Mouse (Mus musculus) ES-Bruce4 (cell line): ENCODE measurements around the gene Trio. TPM values are rescaled to one million over a fixed set of nuclear protein-coding genes. Genes with fewer than 3 reads are reported as not detected.

Experiments used
- H3K27ac ChIP-seq: 2 replicates; pipeline ENCODE4 v1.5.1; 2012; ENCODE audit warnings: low read length, inconsistent platforms; ENCODE audit not compliant: insufficient read depth
- H3K27me3 ChIP-seq: 2 replicates; pipeline ENCODE4 v1.6.1; 2012; ENCODE audit warnings: mild to moderate bottlenecking, low read length, inconsistent platforms; ENCODE audit not compliant: control insufficient read depth, poor library complexity, insufficient read depth, severe bottlenecking
- H3K36me3 ChIP-seq: 2 replicates; pipeline ENCODE4 v1.6.1; 2012; ENCODE audit warnings: inconsistent platforms, mild to moderate bottlenecking, low read length, moderate library complexity; ENCODE audit not compliant: control insufficient read depth, poor library complexity, insufficient read depth, severe bottlenecking
- H3K4me1 ChIP-seq: one replicate; pipeline ENCODE4 v1.8.1; 2011; ENCODE audit warnings: low read length; ENCODE audit not compliant: control insufficient read depth, insufficient read depth
- H3K4me3 ChIP-seq: 2 replicates; pipeline ENCODE4 v1.5.1; 2011; ENCODE audit warnings: low read depth, mild to moderate bottlenecking, low read length
- H3K9ac ChIP-seq: 2 replicates; pipeline ENCODE4 v1.6.1; 2012; ENCODE audit warnings: low read depth, mild to moderate bottlenecking, inconsistent platforms; ENCODE audit not compliant: poor library complexity, severe bottlenecking
- H3K9me3 ChIP-seq: replicated peaks from 2 replicates; pipeline ENCODE4 v1.6.1; 2012; ENCODE audit warnings: mild to moderate bottlenecking, low read length, inconsistent platforms; ENCODE audit not compliant: control insufficient read depth, poor library complexity, insufficient read depth, severe bottlenecking
- CTCF ChIP-seq: IDR thresholded peaks from one replicate; pipeline ENCODE4 v1.8.1; 2011; ENCODE audit warnings: low read depth, low read length
- EP300 ChIP-seq: IDR thresholded peaks from 2 replicates; pipeline ENCODE4 v1.6.1; 2011; ENCODE audit warnings: low read depth, low read length; ENCODE audit not compliant: insufficient read depth
- POLR2A ChIP-seq: IDR thresholded peaks from one replicate; pipeline ENCODE4 v1.8.1; 2011; ENCODE audit warnings: low read length; ENCODE audit not compliant: insufficient read depth
- polyA plus RNA-seq: library from polyadenylated mRNA; stranded (reverse); fragments of >200 nt; gene quantifications from 2 replicates; pipeline ENCODE4 v1.2.4, GENCODE M21; 2011; ENCODE audit warnings: low read depth; ENCODE audit not compliant: missing spikeins, insufficient read depth, insufficient read length

The Trio gene
- polyA plus RNA-seq, 1 experiment = 62.2 TPM

GRCm38 (mm10) chr15:27976366-27976765 is 49.3 kb downstream of the Trio start:
- Histone ChIP-seq H3K9ac (no peak overlapping the region), H3K4me1 (no peaks in the 10 kb centered on the region), H3K36me3 (no peaks in the 10 kb centered on the region), H3K27ac (no peak overlapping the region), H3K4me3 (no peak overlapping the region), H3K9me3 (no peaks in the 10 kb centered on the region), H3K27me3 (no peaks in the 10 kb centered on the region)
- TF ChIP-seq POLR2A (no peak), EP300 (no peak), CTCF (no peak)

- no peaks in the 10 kb centered on the region for H3K9me3 ChIP-seq
- no peak for TF ChIP-seq POLR2A
- TF ChIP-seq EP300 = no peak
- no peak for TF ChIP-seq CTCF
- H3K4me3 ChIP-seq = no peak overlapping the region
- no peaks in the 10 kb centered on the region for H3K27me3 ChIP-seq
- H3K4me1 ChIP-seq = no peaks in the 10 kb centered on the region
- no peak overlapping the region for H3K27ac ChIP-seq
- H3K9ac ChIP-seq = no peak overlapping the region
- no peaks in the 10 kb centered on the region for H3K36me3 ChIP-seq
Observed at GRCm38 (mm10) chr15:27974637-27975036, 51.0 kb downstream of the Trio start.

GRCm38 (mm10) chr15:27968183-27968582 is 57.5 kb downstream of the Trio start:
- Histone ChIP-seq H3K4me3 (no peak overlapping the region), H3K4me1 (no peaks in the 10 kb centered on the region), H3K9me3 (no peaks in the 10 kb centered on the region), H3K36me3 (no peaks in the 10 kb centered on the region), H3K9ac (no peak overlapping the region), H3K27ac (no peak overlapping the region), H3K27me3 (no peaks in the 10 kb centered on the region)
- TF ChIP-seq EP300 = no peak
- peak; percentile 31 for TF ChIP-seq POLR2A
- no peak for TF ChIP-seq CTCF

GRCm38 (mm10) chr15:27967128-27967876 is 58.3 kb downstream of the Trio start:
- H3K36me3 ChIP-seq = no peaks in the 10 kb centered on the region
- H3K4me3 ChIP-seq = peak overlapping the region; percentile 69
- no peaks in the 10 kb centered on the region for H3K4me1 ChIP-seq
- H3K9me3 ChIP-seq = no peaks in the 10 kb centered on the region
- TF ChIP-seq EP300 = no peak
- TF ChIP-seq CTCF = no peak
- TF ChIP-seq POLR2A = no peak
- no peaks in the 10 kb centered on the region for H3K27me3 ChIP-seq
- H3K27ac ChIP-seq = no peak overlapping the region; the same call in 1 of the 2 replicates
- peak overlapping the region; percentile 26; the same call in 1 of the 2 replicates for H3K9ac ChIP-seq

- H3K4me1 ChIP-seq = no peaks in the 10 kb centered on the region
- no peak for TF ChIP-seq EP300
- no peak for TF ChIP-seq CTCF
- no peak for TF ChIP-seq POLR2A
- H3K9ac ChIP-seq = no peak overlapping the region
- no peak overlapping the region for H3K4me3 ChIP-seq
- no peaks in the 10 kb centered on the region for H3K36me3 ChIP-seq
- no peak overlapping the region for H3K27ac ChIP-seq
- no peaks in the 10 kb centered on the region for H3K9me3 ChIP-seq
- no peaks in the 10 kb centered on the region for H3K27me3 ChIP-seq
Observed at GRCm38 (mm10) chr15:27964877-27965276, 60.8 kb downstream of the Trio start.

- H3K9ac ChIP-seq = no peak overlapping the region
- no peaks in the 10 kb centered on the region for H3K27me3 ChIP-seq
- H3K9me3 ChIP-seq = no peaks in the 10 kb centered on the region
- no peaks in the 10 kb centered on the region for H3K4me1 ChIP-seq
- H3K4me3 ChIP-seq = no peak overlapping the region
- no peak overlapping the region for H3K27ac ChIP-seq
- TF ChIP-seq CTCF (no peak), POLR2A (no peak), EP300 (no peak)
- H3K36me3 ChIP-seq = no peaks in the 10 kb centered on the region
Observed at GRCm38 (mm10) chr15:27963506-27963905, 62.1 kb downstream of the Trio start.
